Mouse (Mus musculus): ENCODE results near the gene Mbtps2. TPM values are rescaled to one million over a fixed set of nuclear protein-coding genes. Genes with fewer than 3 reads are reported as not detected.

Gene Mbtps2
- total RNA-seq (2017): 10.5 and 11.7 TPM in 2 replicates

DNA sequence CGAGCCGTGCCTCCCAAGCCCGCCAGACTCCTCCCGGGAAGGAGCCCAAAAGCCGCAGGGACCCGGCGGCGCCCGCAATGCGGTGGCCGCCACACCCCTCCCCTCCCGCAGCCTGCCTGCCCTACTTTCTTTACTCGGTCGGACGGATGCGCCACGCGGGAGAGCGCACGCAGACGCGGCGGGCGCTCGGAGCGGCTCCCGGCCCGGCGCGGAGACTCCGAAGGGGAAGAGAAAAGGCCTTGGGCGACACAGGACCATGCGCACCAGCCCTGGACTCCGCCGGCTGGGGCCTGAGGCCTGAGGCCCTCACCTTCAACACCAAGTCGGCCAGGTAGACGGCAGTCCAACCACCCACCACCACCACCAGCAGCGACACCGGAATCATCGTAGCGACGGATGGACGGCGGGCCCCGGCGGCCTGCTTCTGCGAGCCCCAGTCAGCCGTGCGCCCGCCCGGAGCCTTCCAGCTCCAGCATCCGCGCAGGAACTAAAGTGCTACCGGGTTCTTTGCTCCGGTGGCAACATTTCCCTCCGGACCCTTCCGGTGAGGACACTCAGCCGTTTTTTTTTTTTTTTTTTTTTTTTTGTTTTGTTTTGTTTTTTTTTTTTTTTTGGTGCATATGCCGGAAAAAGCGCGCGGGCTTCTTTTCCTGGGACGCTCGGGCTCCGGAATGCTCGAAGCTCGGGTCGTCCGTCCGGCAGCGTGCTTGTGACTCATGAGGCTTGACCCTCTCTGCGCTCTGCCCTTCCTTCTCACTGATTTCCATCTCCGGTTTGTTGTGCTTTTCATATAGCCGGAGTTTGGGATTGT lies at the start of gene Mbtps2:
Gene Mbtps2 (minus strand): TSS at position 530 of the 811 bp plus-strand sequence.
- peak; percentile 77 for ATAC-seq (ENCODE audit: extremely low read depth, insufficient number of reproducible peaks, low FRiP score, poor library complexity, severe bottlenecking)

- ATAC-seq (ENCODE audit: extremely low read depth, insufficient number of reproducible peaks, low FRiP score, poor library complexity, severe bottlenecking): no peak
Observed at GRCm38 (mm10) chrX:157646399-157646798, 47.9 kb upstream of the Mbtps2 start.

DNA sequence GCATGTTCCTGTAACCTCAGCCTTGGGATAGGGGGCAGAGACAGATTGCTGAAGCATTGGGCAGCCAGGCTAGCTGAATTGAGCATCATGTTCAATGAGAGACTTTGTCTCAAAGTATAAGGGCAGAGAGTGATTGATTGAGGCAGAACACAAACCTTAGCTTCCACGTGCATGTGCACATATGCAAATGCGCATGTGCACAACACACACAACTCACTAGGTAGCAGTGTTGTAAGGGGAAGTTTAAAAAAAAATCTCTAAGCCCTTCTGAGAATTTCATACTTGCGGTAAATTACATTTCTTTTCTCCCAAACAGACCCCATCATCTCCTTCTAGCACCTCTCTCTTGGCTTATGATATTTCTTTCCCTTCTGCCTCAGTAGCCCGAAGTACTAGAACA lies 46.2 kb upstream of the Mbtps2 start:
- ATAC-seq (ENCODE audit: extremely low read depth, insufficient number of reproducible peaks, low FRiP score, poor library complexity, severe bottlenecking): no peak

- no peak for ATAC-seq (ENCODE audit: extremely low read depth, insufficient number of reproducible peaks, low FRiP score, poor library complexity, severe bottlenecking)
Observed at GRCm38 (mm10) chrX:157644300-157644699, 45.8 kb upstream of the Mbtps2 start.

DNA sequence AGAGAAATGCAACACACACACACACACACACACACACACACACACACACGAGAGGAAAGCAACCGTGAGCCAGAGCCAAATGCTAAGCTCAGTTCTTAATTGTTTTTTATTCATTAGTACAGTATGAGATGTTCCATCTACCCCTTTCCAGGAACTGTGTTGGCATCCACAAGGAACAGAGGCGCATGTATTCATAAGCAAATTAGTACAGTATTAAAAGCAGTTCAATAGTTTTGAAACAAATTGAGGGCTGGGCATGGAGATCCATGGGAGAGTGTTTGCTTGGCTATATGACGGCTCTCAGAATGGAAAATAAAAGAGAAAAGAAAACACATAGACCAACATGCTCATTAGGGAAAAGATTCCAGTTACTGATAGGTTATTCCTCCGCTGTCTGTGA lies 44.3 kb upstream of the Mbtps2 start:
- no peak for ATAC-seq (ENCODE audit: extremely low read depth, insufficient number of reproducible peaks, low FRiP score, poor library complexity, severe bottlenecking)

DNA sequence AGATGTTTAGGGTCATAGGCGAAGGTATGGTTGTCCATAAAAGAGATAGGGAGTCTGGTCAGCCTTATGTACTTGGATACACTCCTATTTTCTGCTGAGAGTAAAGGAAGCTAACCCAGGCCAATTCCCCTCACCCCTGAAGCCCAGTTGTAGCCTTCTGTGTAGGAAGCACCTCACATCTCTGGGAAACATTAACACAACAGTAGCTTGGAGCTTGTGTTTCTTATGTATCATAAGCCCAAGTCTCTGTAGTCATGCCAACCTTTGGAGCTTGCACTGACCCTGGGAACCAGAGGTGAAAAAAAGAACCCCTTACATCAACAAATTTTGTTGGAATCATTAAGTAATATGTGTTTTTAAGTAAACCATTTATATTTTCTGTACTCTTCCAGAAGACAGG lies 38.7 kb upstream of the Mbtps2 start:
- no peak for ATAC-seq (ENCODE audit: extremely low read depth, insufficient number of reproducible peaks, low FRiP score, poor library complexity, severe bottlenecking)

DNA sequence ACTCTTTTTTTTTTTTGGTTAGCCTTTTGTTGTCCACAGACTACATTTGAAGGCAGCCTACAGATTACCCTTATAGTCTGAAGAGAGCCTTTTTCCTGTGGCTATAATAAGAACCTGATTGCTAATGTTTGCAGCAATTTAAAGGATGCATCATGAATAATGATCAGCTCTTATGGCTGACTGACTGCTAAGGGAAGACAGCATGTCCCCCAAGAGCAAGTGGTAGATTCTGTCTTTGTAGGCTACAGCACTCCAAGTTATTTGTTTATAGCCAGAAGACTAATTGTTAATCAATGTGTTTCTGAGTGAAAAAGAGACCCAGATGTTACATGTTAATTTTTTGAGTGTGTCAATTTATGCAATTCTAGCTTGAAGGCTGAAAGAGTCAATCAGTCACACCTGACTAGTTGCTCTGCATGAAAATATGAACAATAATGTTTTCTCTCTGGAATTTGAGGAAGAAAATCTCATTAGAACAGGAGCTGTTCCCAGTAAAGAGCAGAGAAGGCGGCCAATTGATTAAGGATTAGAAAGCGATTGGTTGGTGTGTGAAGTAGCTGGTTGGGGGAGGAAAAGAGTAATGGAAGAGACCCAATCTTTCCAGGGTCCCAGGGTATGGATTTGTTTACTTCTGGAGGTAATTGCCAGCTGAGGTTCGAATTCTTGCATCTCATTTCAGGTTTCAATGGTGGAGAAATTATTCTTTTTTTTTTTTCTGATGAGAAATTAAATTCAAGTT lies 35.3 kb upstream of the Mbtps2 start:
- ATAC-seq (ENCODE audit: extremely low read depth, insufficient number of reproducible peaks, low FRiP score, poor library complexity, severe bottlenecking): no peak

GRCm38 (mm10) chrX:157630341-157630740 lies 31.8 kb upstream of the Mbtps2 start:
- ATAC-seq (ENCODE audit: extremely low read depth, insufficient number of reproducible peaks, low FRiP score, poor library complexity, severe bottlenecking): no peak

- no peak for ATAC-seq (ENCODE audit: extremely low read depth, insufficient number of reproducible peaks, low FRiP score, poor library complexity, severe bottlenecking)
Observed at GRCm38 (mm10) chrX:157612894-157613293, 14.4 kb upstream of the Mbtps2 start.

- no peak for ATAC-seq (ENCODE audit: extremely low read depth, insufficient number of reproducible peaks, low FRiP score, poor library complexity, severe bottlenecking)
Observed at GRCm38 (mm10) chrX:157601450-157601849, 2.9 kb upstream of the Mbtps2 start.

DNA sequence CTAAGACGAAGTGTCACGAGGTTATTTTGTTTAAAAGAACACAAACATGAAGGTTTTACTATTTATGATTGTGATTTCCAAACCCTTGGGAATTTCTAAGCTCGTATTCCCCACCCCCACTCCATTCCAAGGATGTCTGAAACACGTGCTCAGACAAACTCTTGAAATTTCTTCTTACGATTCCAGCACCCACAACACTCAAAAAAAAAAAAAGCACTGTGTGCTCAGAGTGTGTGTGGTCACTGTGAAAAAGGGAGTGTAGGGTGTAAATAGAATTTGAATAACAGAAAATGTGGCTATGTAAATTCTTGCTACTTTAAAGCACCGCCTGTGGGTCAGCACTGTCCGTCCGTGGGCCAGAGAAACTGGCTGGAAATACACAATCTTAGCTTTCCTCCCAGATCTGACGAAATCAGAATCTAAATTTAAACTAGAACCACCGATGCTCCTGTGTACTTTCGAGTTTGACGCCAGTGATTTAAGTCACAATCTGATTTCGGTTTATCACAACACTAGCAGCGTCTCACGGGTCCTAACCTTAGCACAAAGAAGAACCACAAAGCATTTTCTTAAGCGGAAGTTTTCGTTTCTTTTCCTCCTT lies 830 bp downstream of the Mbtps2 start:
- no peak for ATAC-seq (ENCODE audit: extremely low read depth, insufficient number of reproducible peaks, low FRiP score, poor library complexity, severe bottlenecking)

- peak; percentile 44; the same call in 1 of the 2 replicates for ATAC-seq (ENCODE audit: extremely low read depth, insufficient number of reproducible peaks, low FRiP score, poor library complexity, severe bottlenecking)
Observed at GRCm38 (mm10) chrX:157596802-157597201, 1.7 kb downstream of the Mbtps2 start.

- ATAC-seq (ENCODE audit: extremely low read depth, insufficient number of reproducible peaks, low FRiP score, poor library complexity, severe bottlenecking): no peak
Observed at GRCm38 (mm10) chrX:157595927-157596326, 2.6 kb downstream of the Mbtps2 start.

DNA sequence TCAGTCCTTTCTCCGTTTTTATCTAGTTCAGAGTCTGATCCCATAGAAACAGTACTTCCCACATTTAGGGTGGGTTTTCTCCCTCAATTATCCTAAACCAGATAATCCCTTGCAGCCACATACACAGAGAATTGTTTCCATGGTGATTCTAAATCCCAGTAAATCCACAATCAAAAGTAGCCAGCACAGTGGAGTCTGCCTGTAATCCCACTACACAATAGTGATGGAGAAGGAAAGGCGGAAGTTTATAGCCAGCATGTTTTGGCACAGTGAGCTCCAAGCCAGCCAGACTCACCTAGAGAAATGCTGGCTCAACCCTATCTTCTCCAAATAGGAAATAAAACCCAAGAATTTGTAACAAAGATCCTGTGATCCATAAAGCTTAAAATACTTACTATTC lies 3.9 kb downstream of the Mbtps2 start:
- no peak for ATAC-seq (ENCODE audit: extremely low read depth, insufficient number of reproducible peaks, low FRiP score, poor library complexity, severe bottlenecking)

DNA sequence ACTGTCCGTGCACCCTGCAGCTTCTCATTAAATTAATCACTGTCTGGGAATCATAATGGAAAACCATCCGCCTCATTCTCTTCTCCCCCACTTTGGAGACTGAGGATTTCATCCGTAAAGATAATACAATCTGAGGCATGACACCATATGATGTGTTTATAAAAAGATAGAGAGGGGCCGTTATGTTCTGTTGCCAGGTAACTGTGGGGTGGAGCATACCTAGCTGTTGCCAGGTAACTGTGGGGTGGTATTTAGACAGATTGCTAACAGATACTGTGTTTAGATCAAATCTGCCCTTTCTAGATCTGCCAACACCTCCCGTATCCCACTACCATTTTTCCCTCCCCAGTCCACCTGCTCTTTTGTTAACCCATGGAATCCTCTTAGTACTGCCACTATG lies 11.5 kb downstream of the Mbtps2 start:
- no peak for ATAC-seq (ENCODE audit: extremely low read depth, insufficient number of reproducible peaks, low FRiP score, poor library complexity, severe bottlenecking)

DNA sequence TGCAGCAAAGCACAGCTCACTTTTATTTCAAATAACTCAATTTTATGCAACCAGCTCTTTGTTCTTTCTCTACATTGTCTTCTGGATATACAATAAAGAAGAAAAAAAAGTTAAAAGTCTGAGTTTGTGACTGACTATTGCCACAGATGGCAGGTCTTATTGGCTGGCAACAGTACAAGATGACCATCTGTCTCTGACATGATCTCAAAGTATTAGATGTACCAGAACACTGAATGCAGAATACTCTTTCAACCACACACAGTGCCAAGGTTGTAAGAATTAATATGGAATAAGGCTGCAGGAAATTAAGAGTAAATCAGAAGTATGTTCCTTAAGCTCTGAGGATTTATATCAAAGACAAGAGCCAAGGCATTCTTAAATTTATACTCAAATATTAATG lies 12.1 kb downstream of the Mbtps2 start:
- ATAC-seq (ENCODE audit: extremely low read depth, insufficient number of reproducible peaks, low FRiP score, poor library complexity, severe bottlenecking): no peak

- ATAC-seq (ENCODE audit: extremely low read depth, insufficient number of reproducible peaks, low FRiP score, poor library complexity, severe bottlenecking): no peak
Observed at GRCm38 (mm10) chrX:157579108-157579614, 19.4 kb downstream of the Mbtps2 start.

DNA sequence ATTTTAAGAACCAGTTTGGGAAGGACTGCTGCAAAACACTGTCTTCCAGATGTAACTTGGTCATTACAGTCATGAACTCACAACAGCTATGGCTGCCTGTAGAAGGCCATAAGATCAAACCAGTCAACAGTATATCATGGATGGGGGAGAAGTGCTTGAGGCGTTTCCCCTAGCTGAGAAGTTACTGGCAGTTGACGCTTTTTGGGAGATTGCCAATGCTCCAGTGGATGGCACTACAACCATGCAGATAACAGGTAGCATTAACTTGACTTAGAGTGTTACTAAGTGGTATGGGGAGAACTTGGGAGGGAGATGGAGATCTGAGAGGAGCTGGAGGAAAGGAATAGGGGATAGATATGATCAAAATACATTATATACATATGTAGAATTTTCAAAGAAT lies 23.8 kb downstream of the Mbtps2 start:
- no peak for ATAC-seq (ENCODE audit: extremely low read depth, insufficient number of reproducible peaks, low FRiP score, poor library complexity, severe bottlenecking)

GRCm38 (mm10) chrX:157568840-157569239 lies 29.7 kb downstream of the Mbtps2 start, which contains the start of gene Yy2:
TSS of gene Yy2 (minus strand) at chrX:157568985.
- ATAC-seq (ENCODE audit: extremely low read depth, insufficient number of reproducible peaks, low FRiP score, poor library complexity, severe bottlenecking): no peak

GRCm38 (mm10) chrX:157563794-157564193 lies 34.7 kb downstream of the Mbtps2 start:
- no peak for ATAC-seq (ENCODE audit: extremely low read depth, insufficient number of reproducible peaks, low FRiP score, poor library complexity, severe bottlenecking)

Data from neutrophil, adult 5-6 weeks (primary cell).